Mouse (Mus musculus): ENCODE data around the gene Radil. TPM values are rescaled to one million over a fixed set of nuclear protein-coding genes. Genes with fewer than 3 reads are reported as not detected.

The Radil gene
- total and polyA plus RNA-seq, 3 experiments = 1.7 to 2.3 (median 2.2) TPM

- no peak for DNase-seq
- no peaks in the 10 kb centered on the region for H3K36me3 ChIP-seq (ENCODE audit: control insufficient read depth, insufficient read depth, low read length)
- no peak overlapping the region for H3K4me3 ChIP-seq
- H3K79me2 ChIP-seq (replicated peaks; ENCODE audit: control insufficient read depth, insufficient read depth, low read length) = no peaks in the 10 kb centered on the region
- WGBS = 99% methylated on average over 7 of the region's 7 CpGs
- no peak overlapping the region for H3K27ac ChIP-seq
- no peak overlapping the region for H3K9ac ChIP-seq (ENCODE audit: low read depth, low read length)
- no peaks in the 10 kb centered on the region for H3K27me3 ChIP-seq (ENCODE audit: control insufficient read depth, insufficient read depth, low read length)
- intact Hi-C loops (cut with DNase I) = loop anchor here (2.0 kb wide), 1 partner anchor 21 kb away; no protein-coding TSS in a partner anchor
- TF ChIP-seq CTCF (IDR thresholded peaks at IDR 0.05) = no peak
- no peak for TF ChIP-seq POLR2A (IDR thresholded peaks at IDR 0.05; ENCODE audit: insufficient read depth, low read depth, low read length)
- TF ChIP-seq EP300 (IDR thresholded peaks at IDR 0.05; ENCODE audit: insufficient read depth, low read depth, low read length) = no peak
- peaks cover 5% of the 10 kb centered on the region; the same call in 1 of the 2 replicates for H3K4me1 ChIP-seq (ENCODE audit: control insufficient read depth, insufficient read depth, low read length)
These were observed 88.8 kb downstream of the Radil start for GRCm38 (mm10) chr5:142461942-142462640.

GRCm38 (mm10) chr5:142459834-142460233 lies 91.1 kb downstream of the Radil start:
- Histone ChIP-seq H3K27ac (no peak overlapping the region), H3K79me2 (replicated peaks; ENCODE audit: control insufficient read depth, insufficient read depth, low read length) (no peaks in the 10 kb centered on the region), H3K4me3 (no peak overlapping the region), H3K4me1 (ENCODE audit: control insufficient read depth, insufficient read depth, low read length) (peaks cover 4% of the 10 kb centered on the region; the same call in 1 of the 2 replicates), H3K27me3 (ENCODE audit: control insufficient read depth, insufficient read depth, low read length) (no peaks in the 10 kb centered on the region), H3K36me3 (ENCODE audit: control insufficient read depth, insufficient read depth, low read length) (no peaks in the 10 kb centered on the region), H3K9ac (ENCODE audit: low read depth, low read length) (no peak overlapping the region)
- intact Hi-C loops (cut with DNase I) = loop anchor here (10.0 kb wide), 1 partner anchor 1215 kb away; the partner anchor contains the start of gene Sdk1
- no peak for DNase-seq
- WGBS = 72% methylated on average over 5 of the region's 5 CpGs
- TF ChIP-seq POLR2A (IDR thresholded peaks at IDR 0.05; ENCODE audit: insufficient read depth, low read depth, low read length) (no peak), EP300 (IDR thresholded peaks at IDR 0.05; ENCODE audit: insufficient read depth, low read depth, low read length) (no peak), CTCF (IDR thresholded peaks at IDR 0.05) (no peak)

- Histone ChIP-seq H3K27ac (no peak overlapping the region), H3K36me3 (ENCODE audit: control insufficient read depth, insufficient read depth, low read length) (no peaks in the 10 kb centered on the region), H3K79me2 (replicated peaks; ENCODE audit: control insufficient read depth, insufficient read depth, low read length) (no peaks in the 10 kb centered on the region), H3K9ac (ENCODE audit: low read depth, low read length) (no peak overlapping the region), H3K27me3 (ENCODE audit: control insufficient read depth, insufficient read depth, low read length) (no peaks in the 10 kb centered on the region), H3K4me1 (ENCODE audit: control insufficient read depth, insufficient read depth, low read length) (0 out of 2 replicates have a peak, but pooled peaks cover 2% of the 10 kb centered on the region), H3K4me3 (no peak overlapping the region)
- WGBS = 91% methylated on average over 17 of the region's 17 CpGs
- intact Hi-C loops (cut with DNase I) = loop anchor here (10.0 kb wide), 1 partner anchor 1214 kb away; the partner anchor contains the start of gene Sdk1
- TF ChIP-seq CTCF (IDR thresholded peaks at IDR 0.05) (no peak), POLR2A (IDR thresholded peaks at IDR 0.05; ENCODE audit: insufficient read depth, low read depth, low read length) (no peak), EP300 (IDR thresholded peaks at IDR 0.05; ENCODE audit: insufficient read depth, low read depth, low read length) (no peak)
- DNase-seq = peak in 1 of 2 experiments; percentile 36
These were observed 91.9 kb downstream of the Radil start for GRCm38 (mm10) chr5:142458791-142459557.

- H3K27me3 ChIP-seq (ENCODE audit: control insufficient read depth, insufficient read depth, low read length) = no peaks in the 10 kb centered on the region
- intact Hi-C loops (cut with DNase I) = loop anchor here (10.0 kb wide), 1 partner anchor 1213 kb away; the partner anchor contains the start of gene Sdk1
- H3K79me2 ChIP-seq (replicated peaks; ENCODE audit: control insufficient read depth, insufficient read depth, low read length) = no peaks in the 10 kb centered on the region
- H3K4me3 ChIP-seq = no peak overlapping the region
- no peak overlapping the region for H3K27ac ChIP-seq
- H3K9ac ChIP-seq (ENCODE audit: low read depth, low read length) = no peak overlapping the region
- 26% methylated on average over 10 of the region's 10 CpGs for WGBS
- DNase-seq = no peak
- TF ChIP-seq EP300 (IDR thresholded peaks at IDR 0.05; ENCODE audit: insufficient read depth, low read depth, low read length) (no peak), CTCF (IDR thresholded peaks at IDR 0.05) (no peak), POLR2A (IDR thresholded peaks at IDR 0.05; ENCODE audit: insufficient read depth, low read depth, low read length) (no peak)
- 0 out of 2 replicates have a peak, but pooled peaks cover 2% of the 10 kb centered on the region for H3K4me1 ChIP-seq (ENCODE audit: control insufficient read depth, insufficient read depth, low read length)
- no peaks in the 10 kb centered on the region for H3K36me3 ChIP-seq (ENCODE audit: control insufficient read depth, insufficient read depth, low read length)
These were observed 93.6 kb downstream of the Radil start for GRCm38 (mm10) chr5:142457345-142457744.

GRCm38 (mm10) chr5:142456318-142456717 lies 94.6 kb downstream of the Radil start:
- Histone ChIP-seq H3K36me3 (ENCODE audit: control insufficient read depth, insufficient read depth, low read length) (no peaks in the 10 kb centered on the region), H3K4me3 (no peak overlapping the region), H3K79me2 (replicated peaks; ENCODE audit: control insufficient read depth, insufficient read depth, low read length) (no peaks in the 10 kb centered on the region), H3K27ac (no peak overlapping the region), H3K9ac (ENCODE audit: low read depth, low read length) (no peak overlapping the region), H3K27me3 (ENCODE audit: control insufficient read depth, insufficient read depth, low read length) (no peaks in the 10 kb centered on the region), H3K4me1 (ENCODE audit: control insufficient read depth, insufficient read depth, low read length) (0 out of 2 replicates have a peak, but pooled peaks cover 2% of the 10 kb centered on the region)
- DNase-seq = no peak
- TF ChIP-seq CTCF (IDR thresholded peaks at IDR 0.05) = no peak
- no peak for TF ChIP-seq POLR2A (IDR thresholded peaks at IDR 0.05; ENCODE audit: insufficient read depth, low read depth, low read length)
- TF ChIP-seq EP300 (IDR thresholded peaks at IDR 0.05; ENCODE audit: insufficient read depth, low read depth, low read length) = no peak
- intact Hi-C loops (cut with DNase I) = loop anchor here (10.0 kb wide), 1 partner anchor 1212 kb away; the partner anchor contains the start of gene Sdk1
- 76% methylated on average over 15 of the region's 15 CpGs for WGBS
